Mouse (Mus musculus) thymus, postnatal 10 days (tissue): ENCODE measurements at regions not wholly inside any gene's neighbourhood (a gene's known extent, or its start where the extent isn't known, plus 50 kb on each side); places are given as distances from the start of the nearest gene placed in this dataset.

ENCODE experiments used
- DNase-seq, 2 experiments: peaks; one replicate each; pipeline ENCODE4 v3.0.0; 2021; ENCODE audit warnings: low spot score in 2 of 2

- no peak for DNase-seq
These were observed 64.8 kb upstream of the Peli2 start for GRCm38 (mm10) chr14:48055861-48056260.

- no peak for DNase-seq
These were observed 62.3 kb upstream of the Peli2 start for GRCm38 (mm10) chr14:48058234-48058868.

GRCm38 (mm10) chr14:48059664-48060455 lies 60.8 kb upstream of the Peli2 start:
- DNase-seq: no peak

GRCm38 (mm10) chr14:48068641-48069040 lies 52.0 kb upstream of the Peli2 start:
- DNase-seq: no peak
